Mouse (Mus musculus) frontal cortex, postnatal 14 days (tissue): ENCODE data around the gene Npy.

Source experiments
- DNase-seq, 2 experiments: peaks; one replicate each; pipeline ENCODE4 v3.0.0; 2022; ENCODE audit warnings: low spot score in 2 of 2

Npy gene

DNA sequence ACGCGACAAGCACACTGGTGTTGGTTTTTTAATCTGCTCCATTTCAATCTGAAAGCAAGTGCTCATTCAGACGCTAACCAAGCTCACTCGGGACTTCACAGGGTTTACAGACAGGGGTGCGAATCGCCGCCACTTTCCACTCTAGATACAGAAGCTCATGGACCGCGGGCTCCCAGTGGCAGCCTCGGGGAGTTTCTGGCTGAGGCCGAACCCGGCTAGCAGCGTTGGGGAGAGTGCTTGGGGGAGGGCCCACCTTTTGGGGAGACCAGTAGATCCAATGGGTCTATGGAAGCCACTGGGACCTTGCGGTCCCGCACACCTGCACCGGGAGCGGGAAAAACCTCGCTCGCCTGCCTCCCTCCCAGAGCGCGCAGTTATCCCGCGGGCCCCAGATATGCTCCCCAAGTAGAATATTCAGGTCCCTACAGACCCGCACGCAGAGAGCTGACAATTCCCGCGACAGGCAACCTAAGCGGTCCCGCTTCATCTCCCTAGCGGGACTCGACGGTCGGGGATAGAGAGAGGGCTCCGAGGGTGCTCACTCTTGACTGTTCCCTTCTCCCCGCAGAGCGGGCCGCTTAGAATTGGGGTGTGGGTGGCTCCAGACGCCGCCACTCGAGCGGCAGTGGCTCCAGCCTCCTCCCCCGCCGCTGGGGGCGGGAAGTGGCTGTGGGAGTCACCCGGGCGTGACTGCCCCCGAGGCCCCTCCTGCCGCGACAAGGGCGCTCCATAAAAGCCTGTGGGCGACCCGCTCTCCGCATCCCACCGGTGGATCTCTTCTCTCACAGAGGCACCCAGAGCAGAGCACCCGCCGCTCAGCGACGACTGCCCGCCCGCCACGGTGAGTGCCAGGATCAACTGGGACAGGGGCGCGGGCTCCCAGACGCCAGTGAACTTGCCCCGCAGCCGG, at the start of gene Npy:
Gene Npy, plus strand, starts transcription at position 750 of the 910 bp plus-strand sequence.
- DNase-seq = no peak

- DNase-seq = no peak
Measured at GRCm38 (mm10) chr6:49775006-49775405, 47.5 kb upstream of the Npy start.

DNA sequence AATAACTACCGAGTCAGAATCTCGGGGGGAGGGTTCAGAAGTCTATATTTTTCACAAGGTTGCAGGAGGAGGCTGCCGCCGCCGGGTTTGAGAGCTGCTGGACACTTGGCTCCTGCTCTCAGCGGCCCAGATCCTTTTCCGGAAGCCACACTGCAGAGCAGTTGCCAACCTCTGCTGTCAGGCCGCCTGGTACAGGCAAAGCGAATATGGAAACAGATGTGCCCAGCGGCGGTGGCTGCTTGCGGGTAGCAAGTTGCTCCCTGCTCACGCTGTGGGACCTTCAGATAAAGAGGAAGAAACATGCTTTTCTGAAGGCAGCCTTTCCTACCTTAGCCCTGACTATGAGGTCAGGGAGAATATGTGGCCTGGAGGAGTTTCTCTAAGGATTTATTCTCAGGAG, 44.4 kb upstream of the Npy start:
- DNase-seq = no peak

- no peak for DNase-seq
Measured at GRCm38 (mm10) chr6:49778729-49779128, 43.8 kb upstream of the Npy start.

DNA sequence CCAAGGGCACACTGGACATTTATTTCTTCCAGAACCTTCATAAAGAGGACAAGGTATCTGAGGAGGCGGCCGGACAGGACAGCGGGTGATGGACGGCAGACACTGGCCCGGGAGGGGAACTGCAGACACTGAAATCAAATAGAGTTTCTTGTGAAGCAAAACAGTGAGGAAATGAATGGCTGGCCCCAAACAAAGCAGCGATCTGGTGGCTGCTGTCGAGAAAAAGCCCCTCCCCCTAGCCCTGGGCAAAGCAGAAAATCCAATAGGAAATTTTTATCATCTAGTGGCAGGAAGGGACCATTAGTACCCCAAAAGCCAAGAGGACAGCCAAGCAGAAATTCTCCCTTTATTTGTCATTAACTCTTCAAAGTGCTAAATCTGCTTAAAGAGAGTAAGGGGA, 42.9 kb upstream of the Npy start:
- DNase-seq = no peak

- DNase-seq = no peak
Measured at GRCm38 (mm10) chr6:49780846-49781400, 41.6 kb upstream of the Npy start.

DNA sequence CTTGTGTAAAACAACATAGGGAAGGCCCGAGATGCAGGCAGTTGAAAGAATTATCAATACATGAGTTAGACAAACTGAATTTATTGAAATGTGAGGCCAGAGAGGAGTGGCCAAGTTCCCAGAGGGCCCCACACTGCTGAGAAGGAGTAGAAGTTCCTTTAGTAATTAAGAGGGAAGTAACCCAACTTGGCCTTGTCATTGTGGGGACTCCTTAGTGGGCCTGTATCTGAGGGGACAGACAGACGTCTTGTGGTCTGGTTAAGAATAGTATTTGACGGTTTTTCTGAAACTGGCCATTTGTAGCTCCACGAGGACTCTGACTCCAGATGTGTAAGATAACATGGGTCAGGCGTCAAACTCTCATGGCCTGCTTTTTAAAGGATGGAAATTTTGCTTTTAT, 40.7 kb upstream of the Npy start:
- DNase-seq = no peak

GRCm38 (mm10) chr6:49782679-49783078, 39.8 kb upstream of the Npy start:
- DNase-seq = no peak

DNA sequence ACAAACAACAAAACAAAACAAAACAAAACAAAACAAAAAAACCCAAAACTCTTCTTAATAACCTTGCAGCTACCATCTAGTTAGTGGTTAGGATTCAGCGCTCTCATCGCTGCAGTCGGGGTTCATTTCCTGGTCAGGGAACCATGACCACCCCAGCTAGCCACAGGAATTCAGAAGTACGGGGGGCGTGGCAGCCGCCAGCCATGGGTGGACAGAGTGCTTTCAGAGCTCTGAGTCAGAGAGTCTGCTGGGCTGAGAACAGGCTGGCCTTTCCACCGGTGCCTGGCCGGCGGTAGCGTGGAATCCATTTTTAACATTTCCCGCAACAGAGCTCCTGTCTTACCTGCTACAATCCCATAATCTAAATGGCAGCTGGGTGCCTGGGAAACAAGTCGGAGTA, 30.0 kb upstream of the Npy start:
- DNase-seq = no peak

DNA sequence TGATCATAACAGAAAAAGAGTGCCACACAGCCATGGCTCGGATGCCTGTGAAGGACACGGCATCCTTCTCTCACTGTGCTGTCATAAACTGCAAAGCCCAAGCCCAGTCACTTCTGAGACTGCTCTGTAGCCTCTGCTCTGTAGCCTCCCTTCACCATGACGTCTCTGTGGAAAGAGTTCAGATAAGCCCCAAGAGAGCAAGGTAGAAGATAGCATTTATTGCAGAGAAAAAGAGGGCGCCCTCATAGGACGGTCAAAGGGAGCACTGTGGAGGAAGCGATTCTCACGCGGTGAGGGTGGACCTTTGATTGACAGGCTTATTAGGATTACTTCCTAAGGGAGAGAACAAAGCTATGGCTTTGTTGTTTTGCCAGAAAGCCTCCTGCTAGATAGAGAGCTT, 18.4 kb upstream of the Npy start:
- no peak for DNase-seq

DNA sequence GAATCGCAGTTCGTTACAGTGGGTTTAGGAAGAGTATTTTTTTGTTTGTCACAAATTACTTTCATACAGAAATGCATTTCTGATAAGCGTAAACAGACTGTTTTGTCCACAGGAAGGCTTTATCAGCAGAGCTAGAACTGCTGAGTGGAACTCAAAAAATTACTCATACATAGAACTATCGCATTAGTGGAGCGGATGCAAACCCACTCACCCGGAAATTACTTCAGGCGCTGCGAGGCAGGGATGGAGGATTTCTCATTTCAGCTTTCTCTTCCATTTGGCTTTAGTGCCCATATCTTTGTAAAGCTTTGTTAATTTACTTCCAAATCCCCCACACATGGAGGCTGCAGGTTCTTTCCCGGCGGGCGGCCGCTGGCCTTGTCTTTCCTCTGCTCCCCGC, 14.4 kb upstream of the Npy start:
- DNase-seq = no peak

DNA sequence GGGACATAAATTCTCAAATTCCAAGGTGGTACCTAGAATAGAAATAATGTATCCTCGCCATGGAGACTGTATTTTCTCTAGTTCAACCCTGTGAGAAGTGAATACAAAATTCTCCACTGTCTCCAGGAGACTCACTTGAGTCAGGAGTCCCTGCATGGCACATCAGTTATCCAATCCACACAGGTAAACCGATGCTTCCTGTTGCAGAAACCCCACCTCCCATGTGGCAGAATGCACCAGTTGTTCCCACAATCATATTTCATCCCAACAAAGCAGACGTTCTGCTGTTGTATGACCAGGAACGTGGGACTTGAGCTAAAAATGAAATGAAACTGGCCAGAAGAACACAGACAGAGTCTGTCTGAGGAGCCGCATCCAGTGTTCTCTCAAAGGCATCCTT, 5.3 kb upstream of the Npy start:
- peak in 1 of 2 experiments; percentile 9 for DNase-seq

- no peak for DNase-seq
Measured at GRCm38 (mm10) chr6:49817625-49818024, 4.9 kb upstream of the Npy start.

- no peak for DNase-seq
Measured at GRCm38 (mm10) chr6:49822871-49823230, 341 bp downstream of the Npy start.

- DNase-seq = no peak
Measured at GRCm38 (mm10) chr6:49823371-49823770, 861 bp downstream of the Npy start.

GRCm38 (mm10) chr6:49823821-49824220, 1.3 kb downstream of the Npy start:
- no peak for DNase-seq

DNA sequence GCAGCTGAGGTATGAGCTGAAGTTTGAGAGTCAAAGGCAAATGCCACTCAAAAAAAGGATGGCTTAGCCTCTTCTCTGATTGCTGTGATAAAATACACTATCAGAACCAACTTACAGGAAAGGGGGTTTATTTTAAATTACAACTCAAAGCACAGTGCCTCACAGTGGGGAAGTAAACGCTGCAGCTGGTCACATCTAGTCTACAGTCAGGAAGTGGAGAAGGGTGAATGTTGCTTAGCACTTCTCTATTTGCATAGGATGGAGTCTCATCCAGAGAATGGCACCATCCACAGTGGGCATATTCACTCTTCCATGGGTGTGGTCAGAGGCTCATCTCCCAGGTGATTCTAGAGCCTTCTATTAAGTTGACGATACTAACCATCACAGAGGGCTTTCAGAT, 9.1 kb downstream of the Npy start:
- no peak for DNase-seq

DNA sequence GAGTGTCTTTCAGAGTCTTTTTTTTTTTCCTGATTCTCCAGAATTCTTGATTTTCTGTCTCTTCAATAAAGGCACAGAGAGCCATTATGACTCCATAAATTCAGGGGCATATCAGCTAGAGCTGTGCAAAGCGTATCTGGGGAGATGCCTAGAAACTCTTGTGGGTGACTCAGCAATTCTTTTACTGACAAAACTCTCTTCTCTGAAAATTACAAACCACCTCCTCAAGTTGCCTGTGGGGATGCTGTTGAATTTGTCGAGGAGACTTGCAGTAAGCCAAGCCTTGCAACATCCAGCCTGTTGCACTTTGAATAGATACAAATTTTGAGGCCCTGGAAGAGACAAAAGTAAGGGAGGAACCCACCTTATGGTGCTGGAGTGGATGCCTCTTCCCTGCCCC, 34.3 kb downstream of the Npy start:
- no peak for DNase-seq

GRCm38 (mm10) chr6:49867571-49867970, 45.1 kb downstream of the Npy start:
- no peak for DNase-seq

DNA sequence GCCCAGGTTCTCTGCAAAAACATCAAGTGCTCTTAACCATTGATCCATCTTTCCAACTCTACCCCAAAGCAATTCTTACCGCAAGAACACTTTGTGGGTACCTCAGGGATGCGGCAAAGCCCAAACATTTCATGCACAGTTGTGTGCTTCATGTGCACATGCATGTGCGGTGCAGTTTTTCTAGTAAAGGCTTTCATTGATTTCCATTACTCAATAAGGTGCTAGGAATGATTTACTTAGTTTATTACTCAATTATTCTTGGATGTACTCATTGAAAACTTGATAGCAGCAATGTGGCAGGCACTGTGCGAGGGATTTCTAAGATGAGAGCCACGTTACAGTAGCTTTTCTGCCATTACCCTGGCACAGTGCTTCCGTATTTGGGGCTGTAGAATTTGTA, 48.6 kb downstream of the Npy start:
- no peak for DNase-seq

DNA sequence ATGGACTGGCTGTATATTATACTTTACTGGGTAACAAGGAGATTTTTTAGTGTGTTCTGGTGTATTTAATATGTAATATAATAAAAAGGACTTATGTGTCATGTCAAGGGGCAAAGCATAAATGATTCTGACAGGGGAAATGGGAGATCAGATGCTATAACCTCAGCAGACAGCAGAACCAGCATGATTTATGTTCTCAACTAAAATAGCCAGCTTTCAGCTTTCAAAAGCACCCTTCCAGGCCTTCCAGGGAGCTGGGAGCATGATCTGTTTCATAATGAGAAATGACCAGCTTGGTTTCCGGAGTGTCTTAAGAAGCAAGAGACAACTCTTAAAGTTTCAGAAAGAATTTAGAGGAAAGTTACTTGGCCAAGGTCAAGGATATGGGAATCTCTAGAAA, 51.0 kb downstream of the Npy start:
- no peak for DNase-seq

DNA sequence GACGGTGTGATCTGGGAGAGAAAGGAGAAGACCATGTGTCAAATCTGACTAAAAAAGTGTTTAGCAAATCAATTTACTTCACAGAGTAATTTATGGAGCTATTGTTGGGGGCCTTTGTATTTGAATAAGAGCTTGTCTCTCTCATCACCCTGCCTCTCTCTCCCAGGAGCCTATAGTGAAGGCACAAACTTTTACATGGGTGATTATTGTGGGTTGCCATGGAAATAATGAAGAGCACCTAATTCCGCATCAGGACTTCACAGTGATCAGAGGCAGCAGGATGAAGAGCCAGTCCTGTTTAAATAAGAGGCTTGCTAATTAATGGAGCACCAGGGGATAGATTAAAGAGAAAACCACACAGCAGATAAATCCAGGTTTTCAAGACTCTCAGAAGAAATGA, 52.6 kb downstream of the Npy start:
- DNase-seq = no peak

GRCm38 (mm10) chr6:49875791-49876190, 53.3 kb downstream of the Npy start:
- DNase-seq = no peak
